Mouse (Mus musculus) G1E (cell line): Measurements from ENCODE around the gene Adam10.

ENCODE experiments used
- CTCF ChIP-seq: IDR thresholded peaks from 2 replicates; pipeline ENCODE4 v1.5.1; 2012; ENCODE audit warnings: low read depth, low read length, inconsistent platforms, mixed read lengths
- GATA1 ChIP-seq: IDR thresholded peaks from 2 replicates; pipeline ENCODE4 v1.6.1; 2012; ENCODE audit warnings: borderline replicate concordance, low read length, inconsistent platforms, mixed read lengths
- GATA2 ChIP-seq: IDR thresholded peaks from 2 replicates; pipeline ENCODE4 v1.6.1; 2012; ENCODE audit warnings: low read depth, low read length, inconsistent platforms, borderline replicate concordance
- TAL1 ChIP-seq: conservative IDR thresholded peaks from 2 replicates; pipeline ENCODE4 v1.6.1; 2012; ENCODE audit warnings: low read depth, low read length, inconsistent platforms, mixed read lengths

GRCm38 (mm10) chr9:70629711-70630110, 49.1 kb upstream of the Adam10 start:
- TF ChIP-seq GATA2 = no peak
- no peak for TF ChIP-seq CTCF
- no peak for TF ChIP-seq GATA1
- no peak for TF ChIP-seq TAL1
